Mouse (Mus musculus) cerebellum, adult 2 months (tissue): ENCODE measurements around the gene Zfp800.

Source experiments
- CTCF ChIP-seq: fragments of 200-500 bp; IDR thresholded peaks from 2 replicates; pipeline ENCODE4 v1.5.1; 2011; ENCODE audit warnings: low read depth, mild to moderate bottlenecking, control low read depth, low read length, moderate library complexity, borderline replicate concordance; ENCODE audit not compliant: insufficient read depth
- POLR2A ChIP-seq: fragments of 200-500 bp; IDR thresholded peaks from 2 replicates; pipeline ENCODE4 v1.6.1; 2011; ENCODE audit warnings: low read length, control low read depth, borderline replicate concordance; ENCODE audit not compliant: insufficient read depth

GRCm38 (mm10) chr6:28261307-28262197, 136.3 kb downstream of the Zfp800 start:
- TF ChIP-seq POLR2A: peak; percentile 85
- TF ChIP-seq CTCF: no peak
